Mouse (Mus musculus) urinary bladder, postnatal 14 days (tissue): ENCODE measurements around the gene Per3.

Experiments used
- DNase-seq: peaks from one replicate; pipeline ENCODE4 v3.0.0; 2021; ENCODE audit warnings: low spot score

Gene Per3

GRCm38 (mm10) chr4:151044037-151044943 lies at the start of gene Per3:
TSS of gene Per3 (minus strand) at chr4:151044665.
- DNase-seq, result peak; percentile 98

- no peak for DNase-seq
These were observed 44.8 kb upstream of the Per3 start, which contains the start of gene Gm13090 for GRCm38 (mm10) chr4:151089270-151089669. TSS of gene Gm13090 (plus strand) at chr4:151089570.

GRCm38 (mm10) chr4:151088819-151089218 lies 44.4 kb upstream of the Per3 start:
- no peak for DNase-seq

- DNase-seq, result no peak
These were observed 42.9 kb upstream of the Per3 start for GRCm38 (mm10) chr4:151087358-151087757.

- DNase-seq, result no peak
These were observed 38.6 kb upstream of the Per3 start for GRCm38 (mm10) chr4:151083027-151083426.

GRCm38 (mm10) chr4:151081977-151082376 lies 37.5 kb upstream of the Per3 start:
- no peak for DNase-seq

GRCm38 (mm10) chr4:151081355-151081754 lies 36.9 kb upstream of the Per3 start:
- DNase-seq, result no peak

GRCm38 (mm10) chr4:151074817-151075216 lies 30.4 kb upstream of the Per3 start:
- DNase-seq, result no peak

GRCm38 (mm10) chr4:151073108-151073744 lies 28.8 kb upstream of the Per3 start:
- DNase-seq, result peak; percentile 77

GRCm38 (mm10) chr4:151070962-151071361 lies 26.5 kb upstream of the Per3 start:
- no peak for DNase-seq

- DNase-seq, result no peak
These were observed 24.3 kb upstream of the Per3 start for GRCm38 (mm10) chr4:151068751-151069150.

- DNase-seq, result no peak
These were observed 15.1 kb upstream of the Per3 start for GRCm38 (mm10) chr4:151059566-151059965.

GRCm38 (mm10) chr4:151058634-151059033 lies 14.2 kb upstream of the Per3 start:
- DNase-seq, result no peak

GRCm38 (mm10) chr4:151057347-151058321 lies 13.2 kb upstream of the Per3 start, which contains the start of gene Vamp3:
TSS of gene Vamp3 (minus strand) at chr4:151057963.
- peak; percentile 100 for DNase-seq

- no peak for DNase-seq
These were observed 6.7 kb upstream of the Per3 start for GRCm38 (mm10) chr4:151051162-151051561.

- DNase-seq, result no peak
These were observed 2.1 kb upstream of the Per3 start for GRCm38 (mm10) chr4:151046524-151046923.

- DNase-seq, result no peak
These were observed 592 bp upstream of the Per3 start for GRCm38 (mm10) chr4:151044944-151045570.

- peak; percentile 36 for DNase-seq
These were observed 1.2 kb downstream of the Per3 start for GRCm38 (mm10) chr4:151043281-151043680.

GRCm38 (mm10) chr4:151041506-151041905 lies 3.0 kb downstream of the Per3 start:
- DNase-seq, result no peak

GRCm38 (mm10) chr4:151037800-151038199 lies 6.7 kb downstream of the Per3 start:
- DNase-seq, result no peak

- no peak for DNase-seq
These were observed 7.9 kb downstream of the Per3 start for GRCm38 (mm10) chr4:151036521-151036920.
